Mouse (Mus musculus) cerebellum, postnatal 14 days (tissue): ENCODE data around the gene Art3.
"Not testable (repeated sequence)": the region's sequence is repeated elsewhere in the genome, so short reads cannot be mapped to it uniquely, and the experiment has no call there.

Experiments
- DNase-seq, 2 experiments: peaks; one replicate each; pipeline ENCODE4 v3.0.0; 2021; ENCODE audit warnings: mixed read lengths in 2 of 2

Art3 gene

GRCm38 (mm10) chr5:92340606-92341005 is 9.0 kb downstream of the Art3 start:
- DNase-seq, result no peak

- DNase-seq, result no peak
Observed at GRCm38 (mm10) chr5:92345006-92345405, 13.4 kb downstream of the Art3 start.

GRCm38 (mm10) chr5:92348794-92349413 is 17.3 kb downstream of the Art3 start, which contains the start of gene Cxcl10:
Gene Cxcl10 (minus strand): TSS chr5:92348889.
- peak; percentile 27 to 39 for DNase-seq

DNA sequence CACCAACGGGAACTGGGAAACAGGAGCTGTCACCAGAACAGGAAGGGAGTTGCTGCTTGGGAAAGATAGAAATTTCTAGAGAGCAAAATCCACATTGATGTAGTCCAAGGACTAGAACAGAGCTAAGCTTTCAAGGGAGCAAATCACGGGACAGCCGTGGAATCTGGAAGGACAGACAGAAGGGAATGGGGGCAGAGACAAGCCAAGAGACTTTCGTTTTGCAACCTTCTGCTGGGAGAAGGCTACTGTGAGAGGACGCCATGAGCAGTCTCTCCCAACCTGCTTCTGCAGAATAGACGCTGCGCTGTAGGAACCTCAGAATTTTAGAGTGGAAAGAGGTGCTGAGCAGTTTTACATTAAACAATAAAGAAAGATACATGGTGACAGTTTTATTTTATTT is 18.1 kb downstream of the Art3 start:
- no peak for DNase-seq

DNA sequence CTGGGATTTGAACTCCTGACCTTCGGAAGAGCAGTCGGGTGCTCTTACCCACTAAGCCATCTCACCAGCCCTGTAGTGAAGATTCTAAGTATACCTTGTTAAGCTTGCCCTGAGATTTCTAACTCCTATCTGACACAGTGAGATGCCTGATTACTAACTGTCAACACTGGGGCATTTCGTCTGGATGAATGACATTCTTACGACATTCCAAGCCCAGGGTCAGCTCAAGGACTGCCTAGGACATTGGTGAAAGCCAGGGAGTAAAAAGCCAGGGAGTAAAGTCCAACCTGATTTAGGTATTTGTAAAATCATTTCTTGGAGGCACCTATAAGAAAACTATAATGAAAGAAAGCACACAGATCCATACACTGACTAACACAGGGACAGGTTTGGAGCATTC is 21.1 kb downstream of the Art3 start:
- not testable (repeated sequence) for DNase-seq

DNA sequence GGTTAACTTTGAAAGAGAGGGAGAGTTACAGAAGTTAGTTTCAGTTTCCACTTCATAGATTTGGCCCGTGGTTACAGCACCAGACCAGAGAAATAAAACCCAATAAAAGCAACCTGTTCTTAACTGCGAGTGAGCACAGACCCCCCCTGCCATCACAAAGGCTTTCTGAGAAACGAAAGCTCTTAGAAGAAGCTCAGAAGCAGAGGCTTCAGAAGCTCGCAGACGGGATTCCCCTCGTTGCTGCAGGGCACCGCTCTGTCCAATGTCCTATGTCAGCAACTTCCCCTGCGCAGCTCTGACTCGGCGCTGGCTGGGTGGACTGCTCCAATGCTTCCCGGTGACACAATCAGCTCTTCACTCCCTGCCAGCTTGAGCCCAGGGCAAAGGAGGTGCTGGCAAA is 21.9 kb downstream of the Art3 start:
- no peak for DNase-seq

DNA sequence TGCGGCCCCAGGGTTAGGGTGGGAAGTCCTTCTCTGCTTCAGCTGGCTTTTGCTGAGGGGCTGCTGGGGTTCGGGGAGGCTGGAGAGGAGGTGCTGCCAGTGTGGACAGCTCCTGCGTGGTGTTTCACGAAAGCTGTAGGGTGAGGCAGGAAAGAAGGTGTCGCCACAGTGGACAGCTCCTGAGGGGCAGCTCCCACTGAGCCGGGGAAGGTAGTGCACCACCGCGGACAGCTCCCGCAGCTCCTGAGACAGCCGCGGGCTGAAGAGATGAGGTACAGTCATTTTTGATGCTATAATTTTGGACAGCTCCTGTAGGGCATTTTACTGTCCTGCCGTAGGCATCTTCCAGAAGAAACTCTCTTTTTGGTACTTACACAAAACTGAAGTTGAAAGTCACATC is 26.4 kb downstream of the Art3 start:
- DNase-seq, result no peak

DNA sequence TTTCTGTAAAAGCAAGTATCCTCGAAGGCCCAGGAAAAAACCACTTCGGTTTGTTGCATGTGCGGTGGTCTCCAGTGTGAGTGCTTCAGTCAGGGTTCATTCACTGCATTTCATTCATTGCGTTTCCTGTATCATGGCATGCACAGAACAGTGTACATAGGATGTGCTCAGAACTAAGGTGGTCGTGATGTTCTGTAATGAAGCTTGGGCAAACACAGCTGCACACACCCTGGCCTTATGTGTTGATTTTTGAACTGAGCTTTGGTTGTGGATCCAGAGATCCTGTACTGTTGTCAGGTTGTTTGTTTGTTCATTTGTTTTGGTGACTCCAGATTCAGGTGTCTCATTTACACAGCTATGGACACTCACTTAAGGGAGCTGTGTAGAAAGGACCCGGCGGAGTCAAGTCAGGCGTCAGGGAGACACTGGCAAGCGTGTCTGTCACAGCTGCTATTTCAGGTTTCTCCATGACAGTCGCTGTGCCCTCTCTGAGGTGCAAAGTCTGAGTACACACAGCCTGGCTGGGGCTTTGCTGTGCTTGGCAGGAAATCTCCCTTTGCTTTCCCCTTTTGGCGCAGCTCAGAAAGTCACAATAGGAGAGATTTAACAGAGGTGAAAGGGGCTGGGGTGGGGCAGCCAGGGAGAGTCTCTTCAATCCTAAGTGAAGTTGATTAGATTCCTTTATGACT is 27.3 kb downstream of the Art3 start:
- peak in 1 of 2 experiments; percentile 31 for DNase-seq

DNA sequence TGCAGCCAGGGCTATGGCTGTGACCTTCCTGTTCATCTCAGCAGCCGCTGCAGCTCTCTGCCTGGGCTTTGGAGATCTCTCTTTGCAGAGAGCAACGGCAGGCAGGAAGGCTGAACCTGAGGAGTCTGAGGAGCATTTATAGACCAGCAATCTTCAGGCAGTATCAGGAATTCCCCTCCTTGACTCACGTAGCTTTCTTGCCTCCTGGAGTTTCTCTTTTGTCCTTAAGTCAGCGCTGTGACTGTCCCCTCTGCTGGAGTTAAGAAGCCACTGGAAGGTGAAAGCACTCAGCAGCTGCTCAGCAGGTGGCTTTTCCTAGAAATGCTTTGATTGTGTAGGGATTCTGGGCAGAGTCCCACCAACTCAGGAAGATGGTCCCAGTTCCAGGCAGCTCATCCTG is 31.6 kb downstream of the Art3 start:
- DNase-seq, result peak in 1 of 2 experiments; percentile 10

DNA sequence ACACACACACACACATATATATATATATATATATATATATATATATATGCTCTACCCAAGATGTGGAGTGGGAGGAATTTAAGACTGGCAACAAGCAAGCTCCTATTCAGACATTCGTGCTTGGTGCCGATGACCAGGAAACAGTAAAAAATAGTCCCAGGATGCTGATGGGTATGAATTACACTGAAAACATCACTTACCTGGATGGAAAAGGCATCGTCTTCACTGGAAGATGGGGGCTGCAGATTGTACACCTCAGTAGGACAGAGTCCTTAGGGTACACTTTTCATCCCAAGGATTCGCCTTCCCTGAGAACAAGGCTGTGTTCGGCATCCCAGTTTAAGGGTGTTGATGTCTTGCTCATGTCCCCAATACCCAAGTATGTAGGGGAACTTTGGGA is 32.4 kb downstream of the Art3 start:
- no peak for DNase-seq

- DNase-seq, result peak; percentile 47
Observed at GRCm38 (mm10) chr5:92365146-92365705, 33.6 kb downstream of the Art3 start.

GRCm38 (mm10) chr5:92366565-92366964 is 34.9 kb downstream of the Art3 start:
- DNase-seq, result peak in 1 of 2 experiments; percentile 8

DNA sequence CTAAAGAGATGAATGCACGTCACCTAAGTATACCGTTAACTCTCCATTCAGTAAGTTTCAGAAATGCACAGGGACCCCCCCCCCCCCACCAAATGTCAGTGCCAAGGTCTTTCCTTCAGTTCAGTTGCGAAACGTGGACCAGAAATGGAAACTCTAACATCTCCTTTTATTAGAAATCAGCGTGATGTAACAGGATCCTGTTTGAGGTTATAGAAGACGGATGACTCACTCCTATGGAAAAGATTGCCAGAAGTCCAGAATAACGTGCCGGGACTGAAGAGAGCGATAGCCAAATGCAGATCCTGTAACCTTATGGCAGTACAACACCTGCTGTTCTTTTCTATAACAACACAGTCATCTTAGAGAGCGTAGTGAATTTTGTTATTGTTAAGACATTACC is 36.8 kb downstream of the Art3 start:
- peak; percentile 47 to 61 for DNase-seq

- DNase-seq, result peak; percentile 79 to 88
Observed at GRCm38 (mm10) chr5:92369151-92369994, 37.7 kb downstream of the Art3 start.

DNA sequence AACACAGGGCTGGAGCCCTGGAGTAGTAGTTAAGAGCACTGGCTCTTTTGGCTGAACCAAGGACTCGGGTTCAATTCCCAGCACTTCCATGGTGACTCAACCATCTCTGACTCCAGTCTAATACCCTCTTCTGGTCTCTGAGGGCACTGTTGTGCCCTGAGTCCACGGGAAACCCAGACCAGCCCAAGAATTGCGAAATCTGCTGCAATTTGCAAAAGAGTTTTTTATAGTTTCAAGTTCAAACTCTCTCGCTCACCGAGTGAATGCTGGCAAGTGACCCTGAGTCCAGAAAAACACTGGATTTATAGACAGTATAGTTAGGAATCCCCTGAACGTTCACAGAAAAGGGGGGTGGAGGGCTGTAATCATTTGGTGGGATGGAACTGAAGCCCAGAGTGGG is 38.8 kb downstream of the Art3 start:
- peak in 1 of 2 experiments; percentile 7 for DNase-seq

DNA sequence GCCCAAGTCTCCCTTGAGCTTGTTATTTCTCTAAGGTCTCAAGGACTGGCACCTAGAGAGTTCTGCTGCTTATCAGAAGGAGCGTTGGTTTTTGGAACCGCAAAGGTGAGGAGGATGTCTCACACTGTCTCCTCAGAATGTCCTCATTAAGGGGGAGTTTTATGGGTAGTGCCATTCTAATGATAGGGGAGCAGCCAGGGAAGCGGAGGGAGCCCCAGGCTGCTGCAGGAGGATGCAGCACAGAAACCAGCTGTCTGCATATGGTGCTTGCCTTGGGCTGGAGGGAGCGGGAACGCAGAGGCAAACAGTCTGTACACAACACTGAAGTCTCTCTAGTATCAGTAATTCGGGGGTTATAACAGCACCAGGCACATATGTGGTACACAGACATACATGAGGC is 39.3 kb downstream of the Art3 start:
- no peak for DNase-seq

DNA sequence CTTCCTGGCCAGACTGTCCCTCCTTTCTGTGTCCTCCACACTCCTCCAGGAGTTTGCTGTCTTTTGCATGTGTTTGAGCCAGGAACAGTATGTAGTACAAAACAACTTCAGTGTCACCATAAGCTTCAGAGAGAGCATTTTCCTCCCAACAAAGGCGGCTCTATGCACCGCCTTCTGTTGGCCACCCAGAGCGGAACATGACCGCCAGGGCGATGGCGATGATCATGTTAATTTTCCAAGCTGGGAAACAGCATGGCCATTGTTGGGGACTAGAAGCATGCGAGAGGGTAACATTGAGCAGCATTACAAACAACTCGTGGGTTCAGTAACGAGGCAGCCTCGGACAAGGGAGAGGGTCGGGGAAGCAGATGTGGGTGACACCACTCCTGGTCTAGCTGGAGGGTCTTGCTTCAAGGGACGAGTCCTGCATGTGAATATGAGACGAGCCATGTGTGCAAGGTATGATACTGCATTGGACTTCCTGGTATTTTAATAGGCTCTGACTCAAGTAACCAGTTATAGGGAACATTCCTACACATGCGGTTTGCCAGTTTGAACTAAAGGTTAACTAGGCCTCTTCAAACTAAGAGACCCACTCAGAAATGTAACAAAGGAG is 39.8 kb downstream of the Art3 start:
- DNase-seq, result peak in 1 of 2 experiments; percentile 10

DNA sequence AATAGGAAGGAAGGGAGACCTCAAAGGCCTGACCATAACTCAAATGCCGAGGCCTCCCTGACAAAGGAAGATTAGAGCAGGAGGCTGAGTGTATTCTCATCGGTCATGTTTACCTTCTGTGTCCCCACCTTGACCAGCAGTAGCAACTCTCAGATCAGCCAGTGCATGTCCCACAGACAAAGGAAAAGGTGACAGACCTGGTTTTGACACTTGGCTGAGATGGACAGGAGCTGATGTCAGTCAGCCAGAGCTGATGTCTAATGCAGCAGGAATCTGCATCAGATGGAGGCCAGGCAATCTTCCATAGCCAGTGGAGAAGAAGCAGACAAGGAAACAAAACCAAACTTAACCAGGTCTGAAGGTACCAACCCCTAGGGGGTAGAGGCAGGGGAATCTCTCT is 41.0 kb downstream of the Art3 start:
- no peak for DNase-seq

DNA sequence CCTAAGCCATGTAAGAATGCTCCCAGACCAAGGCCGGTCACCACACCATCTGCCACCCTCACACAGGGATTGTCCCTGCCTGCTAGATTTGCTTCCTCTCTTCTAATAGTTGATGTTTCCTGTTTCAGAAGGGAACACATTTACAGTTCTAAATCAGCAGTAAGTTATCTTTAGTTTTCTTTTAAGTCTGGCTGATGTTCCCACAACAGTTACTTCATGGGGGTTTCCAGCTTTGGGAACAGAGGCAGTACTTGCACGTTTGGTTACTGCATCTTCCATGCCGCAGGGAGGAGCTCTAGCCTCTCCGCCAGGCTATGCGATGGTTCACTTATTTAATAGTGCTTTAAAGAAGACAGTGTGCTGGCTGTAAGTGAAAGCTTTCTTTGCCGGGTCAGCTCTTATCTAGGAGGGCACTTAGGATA is 43.1 kb downstream of the Art3 start:
- DNase-seq, result peak; percentile 54 to 55

GRCm38 (mm10) chr5:92375368-92375767 is 43.7 kb downstream of the Art3 start:
- no peak for DNase-seq

- DNase-seq, result no peak
Observed at GRCm38 (mm10) chr5:92376795-92377405, 45.3 kb downstream of the Art3 start.
